Mouse (Mus musculus): Measurements from ENCODE around the gene Erich3. TPM values are rescaled to one million over a fixed set of nuclear protein-coding genes. Genes with fewer than 3 reads are reported as not detected.

Erich3 gene
- total and polyA plus RNA-seq, 3 experiments = not detected

DNA sequence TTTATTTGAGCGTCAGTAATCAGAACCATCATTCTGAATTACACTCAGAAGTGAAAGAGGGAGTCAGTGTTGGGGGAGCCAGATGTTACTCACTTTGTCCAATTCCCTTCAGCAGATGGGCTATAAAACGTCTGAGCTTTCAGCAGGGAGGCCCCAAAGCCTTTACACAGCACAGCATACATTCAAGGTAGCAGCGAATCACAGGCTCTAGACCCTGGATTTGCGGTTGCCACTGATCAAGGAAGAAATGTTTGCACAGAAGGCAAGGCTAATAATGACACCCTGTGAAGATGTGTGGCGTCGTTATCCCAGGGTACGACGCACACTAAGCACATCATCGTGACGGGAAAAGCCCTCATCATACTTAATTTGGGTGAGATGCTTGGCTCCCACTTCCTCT lies 67.8 kb downstream of the Erich3 start:
- no peaks in the 10 kb centered on the region for H3K27me3 ChIP-seq (ENCODE audit: control insufficient read depth in 1 of 2, insufficient read depth in 2 of 2, low read length in 2 of 2)
- H3K27ac ChIP-seq (ENCODE audit: control insufficient read depth, low read depth, low read length) = no peak overlapping the region
- no peaks in the 10 kb centered on the region for H3K9me3 ChIP-seq (replicated peaks; ENCODE audit: insufficient read depth, low read length)
- H3K9ac ChIP-seq (ENCODE audit: control insufficient read depth, low read depth, low read length, poor library complexity, severe bottlenecking) = no peak overlapping the region
- H3K4me1 ChIP-seq (ENCODE audit: control insufficient read depth in 1 of 2, insufficient read depth in 2 of 2, low read length in 2 of 2) = no peaks in the 10 kb centered on the region
- no peak overlapping the region for H3K4me3 ChIP-seq (ENCODE audit: control insufficient read depth in 1 of 2, insufficient read depth in 1 of 2, low read depth in 2 of 2, low read length in 2 of 2)
- no peaks in the 10 kb centered on the region for H3K79me2 ChIP-seq (ENCODE audit: control insufficient read depth, insufficient read depth, low read length, poor library complexity)
- DNase-seq (ENCODE audit: low read depth, low spot score) = no peak
- TF ChIP-seq ETS1 (IDR thresholded peaks at IDR 0.05; ENCODE audit: low read depth, low read length) (no peak), GATA1 (IDR thresholded peaks at IDR 0.05; ENCODE audit: low read depth, low read length) (no peak), EP300 (IDR thresholded peaks at IDR 0.05; ENCODE audit: low read depth in 1 of 2, low read length in 2 of 2) (no peak), MAFK (IDR thresholded peaks at IDR 0.05; ENCODE audit: borderline replicate concordance, low read depth, low read length) (no peak), MYC (IDR thresholded peaks at IDR 0.05; ENCODE audit: low read depth, low read length) (no peak), SMC3 (IDR thresholded peaks at IDR 0.05; ENCODE audit: low read depth, low read length) (no peak), ZNF384 (IDR thresholded peaks at IDR 0.05; ENCODE audit: low read depth, low read length) (no peak), SIN3A (IDR thresholded peaks at IDR 0.05; ENCODE audit: low read length) (no peak)
- no peaks in the 10 kb centered on the region for H3K36me3 ChIP-seq (ENCODE audit: control insufficient read depth in 1 of 2, insufficient read depth in 2 of 2, low read length in 2 of 2)

DNA sequence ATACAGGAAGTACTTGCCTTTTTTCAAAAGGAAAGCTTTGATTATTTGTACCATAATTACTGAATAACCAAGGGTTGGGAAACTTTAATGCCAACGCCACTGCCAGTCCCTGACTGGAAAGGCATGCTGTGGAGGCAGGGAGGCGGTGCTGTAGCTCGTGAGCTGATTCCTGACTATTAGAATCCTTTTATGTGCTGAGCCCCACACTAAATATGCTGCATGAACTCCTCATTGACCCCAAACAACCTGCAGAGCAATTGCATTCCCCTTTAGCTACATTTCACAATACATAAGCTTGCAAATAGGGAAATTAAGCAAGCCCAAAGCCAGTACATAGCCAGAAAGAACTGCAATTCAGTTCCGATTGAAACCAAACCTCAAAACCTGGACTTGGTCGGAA lies 77.8 kb downstream of the Erich3 start:
- TF ChIP-seq UBTF (IDR thresholded peaks at IDR 0.05; ENCODE audit: borderline replicate concordance, insufficient read depth, low read depth, low read length) (no peak), MYC (IDR thresholded peaks at IDR 0.05; ENCODE audit: low read depth, low read length) (no peak)
- DNase-seq (ENCODE audit: low read depth, low spot score) = no peak
- Histone ChIP-seq H3K79me2 (ENCODE audit: control insufficient read depth, insufficient read depth, low read length, poor library complexity) (no peaks in the 10 kb centered on the region), H3K4me3 (ENCODE audit: control insufficient read depth in 1 of 2, insufficient read depth in 1 of 2, low read depth in 2 of 2, low read length in 2 of 2) (no peak overlapping the region), H3K9ac (ENCODE audit: control insufficient read depth, low read depth, low read length, poor library complexity, severe bottlenecking) (no peak overlapping the region), H3K27me3 (ENCODE audit: control insufficient read depth in 1 of 2, insufficient read depth in 2 of 2, low read length in 2 of 2) (no peaks in the 10 kb centered on the region), H3K9me3 (replicated peaks; ENCODE audit: insufficient read depth, low read length) (no peaks in the 10 kb centered on the region), H3K36me3 (ENCODE audit: control insufficient read depth in 1 of 2, insufficient read depth in 2 of 2, low read length in 2 of 2) (no peaks in the 10 kb centered on the region), H3K4me1 (ENCODE audit: control insufficient read depth in 1 of 2, insufficient read depth in 2 of 2, low read length in 2 of 2) (no peaks in the 10 kb centered on the region), H3K27ac (ENCODE audit: control insufficient read depth, low read depth, low read length) (no peak overlapping the region)

GRCm38 (mm10) chr3:154742927-154743326 lies 79.3 kb downstream of the Erich3 start:
- H3K27ac ChIP-seq (ENCODE audit: control insufficient read depth, low read depth, low read length) = no peak overlapping the region
- no peaks in the 10 kb centered on the region for H3K9me3 ChIP-seq (replicated peaks; ENCODE audit: insufficient read depth, low read length)
- no peaks in the 10 kb centered on the region for H3K36me3 ChIP-seq (ENCODE audit: control insufficient read depth in 1 of 2, insufficient read depth in 2 of 2, low read length in 2 of 2)
- H3K4me3 ChIP-seq (ENCODE audit: control insufficient read depth in 1 of 2, insufficient read depth in 1 of 2, low read depth in 2 of 2, low read length in 2 of 2) = no peak overlapping the region
- no peaks in the 10 kb centered on the region for H3K27me3 ChIP-seq (ENCODE audit: control insufficient read depth in 1 of 2, insufficient read depth in 2 of 2, low read length in 2 of 2)
- no peak overlapping the region for H3K9ac ChIP-seq (ENCODE audit: control insufficient read depth, low read depth, low read length, poor library complexity, severe bottlenecking)
- no peaks in the 10 kb centered on the region for H3K79me2 ChIP-seq (ENCODE audit: control insufficient read depth, insufficient read depth, low read length, poor library complexity)
- no peaks in the 10 kb centered on the region for H3K4me1 ChIP-seq (ENCODE audit: control insufficient read depth in 1 of 2, insufficient read depth in 2 of 2, low read length in 2 of 2)
- DNase-seq (ENCODE audit: low read depth, low spot score) = no peak
- TF ChIP-seq ZKSCAN1 (IDR thresholded peaks at IDR 0.05; ENCODE audit: low read depth, low read length) = no peak
- TF ChIP-seq MEF2A (IDR thresholded peaks at IDR 0.05; ENCODE audit: extremely low read depth, insufficient replicate concordance, low read depth, low read length, poor library complexity, severe bottlenecking) = no peak
- TF ChIP-seq ETS1 (IDR thresholded peaks at IDR 0.05; ENCODE audit: low read depth, low read length) = no peak
- no peak for TF ChIP-seq POLR2A (IDR thresholded peaks at IDR 0.05; ENCODE audit: control insufficient read depth in 1 of 2, insufficient read depth in 1 of 2, low read depth in 1 of 2, low read length in 2 of 2, poor library complexity in 1 of 2)
- TF ChIP-seq CHD2 (IDR thresholded peaks at IDR 0.05; ENCODE audit: low read length) = no peak
- TF ChIP-seq BHLHE40 (IDR thresholded peaks at IDR 0.05; ENCODE audit: borderline replicate concordance, low read depth, low read length) = no peak
- no peak for TF ChIP-seq MAFK (IDR thresholded peaks at IDR 0.05; ENCODE audit: borderline replicate concordance, low read depth, low read length)
- TF ChIP-seq MYB (IDR thresholded peaks at IDR 0.05; ENCODE audit: low read depth, low read length) = no peak
- no peak for TF ChIP-seq GATA1 (IDR thresholded peaks at IDR 0.05; ENCODE audit: low read depth, low read length)
- TF ChIP-seq NRF1 (IDR thresholded peaks at IDR 0.05; ENCODE audit: insufficient read depth, low read depth, low read length, poor library complexity, severe bottlenecking) = no peak
- TF ChIP-seq UBTF (IDR thresholded peaks at IDR 0.05; ENCODE audit: borderline replicate concordance, insufficient read depth, low read depth, low read length) = no peak
- no peak for TF ChIP-seq MXI1 (IDR thresholded peaks at IDR 0.05; ENCODE audit: low read depth, low read length)
- no peak for TF ChIP-seq POLR2AphosphoS5 (IDR thresholded peaks at IDR 0.05; ENCODE audit: borderline replicate concordance, low read depth, low read length)
- no peak for TF ChIP-seq RAD21 (IDR thresholded peaks at IDR 0.05; ENCODE audit: low read depth, low read length)
- no peak for TF ChIP-seq POLR2AphosphoS2 (IDR thresholded peaks at IDR 0.05; ENCODE audit: low read length)

All from MEL (cell line).